Mouse (Mus musculus): ENCODE measurements around the gene Cnn2. TPM values are rescaled to one million over a fixed set of nuclear protein-coding genes. Genes with fewer than 3 reads are reported as not detected.
A peak's percentile ranks its signal among the peaks of the same experiment; 100 is the strongest.

The Cnn2 gene
- polyA plus RNA-seq, 2 experiments: 15.8 to 33.8 TPM

DNA sequence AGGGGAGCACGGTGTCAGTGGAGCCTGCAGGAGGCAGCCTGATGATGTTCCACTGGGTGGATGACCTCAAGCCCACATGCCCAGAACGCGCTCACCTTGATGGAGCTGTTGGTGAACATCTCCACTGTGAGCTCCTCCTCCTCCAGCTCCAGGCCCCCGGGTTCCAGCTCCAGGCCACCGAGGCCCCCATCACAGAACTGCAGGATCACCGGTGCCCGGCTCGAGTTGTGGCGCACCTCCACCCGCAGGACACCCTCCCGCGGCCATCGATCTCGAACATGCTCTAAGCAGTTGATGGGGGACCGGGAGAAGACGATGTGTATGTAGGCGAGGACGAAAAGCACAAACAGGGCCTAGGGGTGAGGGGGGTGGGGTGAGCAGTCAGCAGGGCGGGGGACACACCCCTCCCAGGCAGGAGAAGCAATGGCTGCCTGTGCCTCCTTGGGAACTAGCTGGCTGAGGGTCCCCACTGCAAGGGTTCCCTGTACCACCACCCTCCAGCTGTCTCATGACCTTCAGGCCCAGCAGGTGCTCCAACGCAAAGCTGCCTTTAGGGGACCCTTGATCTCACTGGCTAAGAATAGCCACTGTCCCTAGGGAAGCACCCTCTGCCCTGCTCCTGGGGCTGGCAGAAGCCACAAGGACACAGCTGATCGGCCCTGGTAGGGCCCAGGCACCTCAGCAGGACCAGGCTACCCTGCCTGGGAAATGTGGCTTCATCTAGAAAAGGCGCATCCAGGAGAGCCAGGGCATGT is 8.8 kb upstream of the Cnn2 start:
- no peak for TF ChIP-seq CTCF (IDR thresholded peaks at IDR 0.05; ENCODE audit: low read depth)
- TF ChIP-seq EP300 (IDR thresholded peaks at IDR 0.05; ENCODE audit: low read depth): no peak
- no peak overlapping the region for H3K4me3 ChIP-seq (ENCODE audit: insufficient read depth in 1 of 2, low read depth in 2 of 2, low read length in 2 of 2)
- DNase-seq (ENCODE audit: low read depth in 3 of 3, low spot score in 3 of 3): no peak
- no peak overlapping the region for H3K9ac ChIP-seq (replicated peaks)
- ATAC-seq (ENCODE audit: insufficient read depth): no peak
- H3K9me3 ChIP-seq (ENCODE audit: control insufficient read depth, low read length): peaks cover 13% of the 10 kb centered on the region
- H3K4me1 ChIP-seq (replicated peaks; ENCODE audit: control insufficient read depth in 2 of 2, insufficient read depth in 2 of 2, low read length in 1 of 2): peaks cover 4 to 10% of the 10 kb centered on the region in 2 experiments
- no peak overlapping the region for H3K27ac ChIP-seq
- no peak overlapping the region for H3K4me2 ChIP-seq (ENCODE audit: low read depth)
- 93% methylated on average over 22 of the region's 22 CpGs for WGBS (ENCODE audit: insufficient replicate concordance)
- H3K36me3 ChIP-seq (replicated peaks; ENCODE audit: control insufficient read depth, insufficient read depth, low read depth): peaks cover 37% of the 10 kb centered on the region
- H3K27me3 ChIP-seq (ENCODE audit: control insufficient read depth, insufficient read depth, low read length): no peaks in the 10 kb centered on the region

DNA sequence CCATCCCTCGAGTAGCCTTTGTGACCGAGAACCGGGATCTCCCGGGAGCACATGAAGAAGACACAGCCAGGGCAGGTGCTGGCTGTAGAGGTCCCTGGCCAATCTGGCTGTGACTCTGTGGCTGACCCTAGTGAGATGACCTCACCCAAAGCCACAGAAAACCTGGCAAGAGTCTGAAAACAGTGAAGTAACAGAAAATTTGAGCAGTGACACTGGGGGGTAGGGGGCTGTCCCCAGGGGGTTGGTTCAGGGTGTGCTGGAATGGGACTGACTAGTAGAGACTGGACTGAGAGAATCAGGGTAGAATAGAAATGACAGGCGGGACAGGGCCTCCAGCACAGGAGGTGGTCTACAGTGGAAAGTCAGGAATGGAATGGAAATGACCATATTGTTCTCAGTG is 5.2 kb upstream of the Cnn2 start:
- Histone ChIP-seq H3K4me2 (ENCODE audit: low read depth) (peak overlapping the region; percentile 97), H3K36me3 (replicated peaks; ENCODE audit: control insufficient read depth, insufficient read depth, low read depth) (peaks cover 9% of the 10 kb centered on the region), H3K9ac (replicated peaks) (peak overlapping the region; percentile 96), H3K27ac (peak overlapping the region; percentile 97), H3K9me3 (ENCODE audit: control insufficient read depth, low read length) (no peaks in the 10 kb centered on the region), H3K4me1 (replicated peaks; ENCODE audit: control insufficient read depth in 2 of 2, insufficient read depth in 2 of 2, low read length in 1 of 2) (peaks cover 28 to 36% of the 10 kb centered on the region in 2 experiments), H3K4me3 (ENCODE audit: insufficient read depth in 1 of 2, low read depth in 2 of 2, low read length in 2 of 2) (peak overlapping the region; percentile 92 to 97), H3K27me3 (ENCODE audit: control insufficient read depth, insufficient read depth, low read length) (peaks cover 5% of the 10 kb centered on the region; the same call in 1 of the 2 replicates)
- TF ChIP-seq CTCF (IDR thresholded peaks at IDR 0.05; ENCODE audit: low read depth) (no peak), EP300 (IDR thresholded peaks at IDR 0.05; ENCODE audit: low read depth) (no peak)
- ATAC-seq (ENCODE audit: insufficient read depth): no peak
- no peak for DNase-seq (ENCODE audit: low read depth in 3 of 3, low spot score in 3 of 3)
- 69% methylated on average over 5 of the region's 5 CpGs for WGBS (ENCODE audit: insufficient replicate concordance)

DNA sequence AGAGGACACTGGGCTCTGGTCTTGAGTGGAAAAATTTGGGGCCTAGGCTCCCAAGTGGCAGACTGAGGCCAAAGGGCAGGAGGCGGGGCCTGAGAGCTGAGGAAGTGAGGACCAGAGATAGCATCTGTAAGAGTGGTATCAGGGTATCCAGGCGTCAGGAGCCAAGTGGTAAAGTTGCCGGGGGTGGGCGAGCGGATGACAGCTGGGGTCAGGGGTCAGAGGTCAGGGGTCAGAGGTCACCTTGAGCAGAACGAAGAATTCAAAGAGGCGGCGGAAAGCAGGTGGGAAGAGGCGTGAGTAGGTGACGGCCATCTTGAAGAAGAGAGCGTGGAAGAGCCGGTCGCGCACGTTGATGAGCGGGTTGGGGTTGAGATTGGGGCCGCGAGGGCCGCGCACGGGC is 4.7 kb upstream of the Cnn2 start:
- Histone ChIP-seq H3K4me1 (replicated peaks; ENCODE audit: control insufficient read depth in 2 of 2, insufficient read depth in 2 of 2, low read length in 1 of 2) (peaks cover 31 to 36% of the 10 kb centered on the region in 2 experiments), H3K4me3 (ENCODE audit: insufficient read depth in 1 of 2, low read depth in 2 of 2, low read length in 2 of 2) (peak overlapping the region; percentile 92 to 97), H3K36me3 (replicated peaks; ENCODE audit: control insufficient read depth, insufficient read depth, low read depth) (peaks cover 6% of the 10 kb centered on the region), H3K27me3 (ENCODE audit: control insufficient read depth, insufficient read depth, low read length) (peaks cover 10% of the 10 kb centered on the region), H3K4me2 (ENCODE audit: low read depth) (peak overlapping the region; percentile 97), H3K27ac (peak overlapping the region; percentile 97), H3K9ac (replicated peaks) (peak overlapping the region; percentile 96), H3K9me3 (ENCODE audit: control insufficient read depth, low read length) (no peaks in the 10 kb centered on the region)
- DNase-seq (ENCODE audit: low read depth in 3 of 3, low spot score in 3 of 3): peak; percentile 62 to 67 (median 67)
- TF ChIP-seq CTCF (IDR thresholded peaks at IDR 0.05; ENCODE audit: low read depth) (no peak), EP300 (IDR thresholded peaks at IDR 0.05; ENCODE audit: low read depth) (no peak)
- ATAC-seq (ENCODE audit: insufficient read depth): no peak
- under 1% methylated on average over 18 of the region's 21 CpGs for WGBS (ENCODE audit: insufficient replicate concordance)

DNA sequence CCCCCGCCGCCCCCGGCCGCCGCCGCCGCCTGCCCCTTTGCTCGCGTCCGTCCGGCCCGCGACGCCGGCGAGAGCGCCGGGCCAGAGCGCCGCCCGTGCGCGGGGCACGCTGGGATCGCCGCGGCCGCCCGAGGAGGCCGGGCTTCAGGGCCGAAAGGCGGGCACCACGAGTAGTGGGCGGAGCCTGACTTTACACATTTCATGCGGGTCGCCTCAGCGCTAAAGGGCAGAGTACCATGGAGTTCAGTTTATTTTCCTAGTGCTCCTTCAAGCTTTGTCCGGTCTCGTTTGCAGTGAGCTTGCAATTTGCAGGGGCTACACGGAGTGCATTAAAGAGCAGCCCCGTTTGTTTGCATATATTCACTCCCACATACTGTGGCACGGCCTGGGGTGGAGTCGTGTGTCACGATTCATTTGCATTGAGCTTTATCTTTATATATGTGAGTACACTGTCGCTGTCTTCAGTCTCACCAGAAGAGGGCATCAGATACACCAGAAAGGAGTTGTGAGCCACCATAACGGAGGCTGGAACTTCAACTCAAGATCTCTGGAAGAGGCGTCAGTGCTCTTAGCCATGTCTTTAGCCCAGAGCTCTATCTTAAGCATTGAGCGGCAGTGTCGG is 4.1 kb upstream of the Cnn2 start, which contains the start of gene Tmem259:
TSS of gene Tmem259 (minus strand) at position 136 of the 622 bp plus-strand sequence.
- peak within 1 kb of the TSS; percentile 96 for H3K9ac ChIP-seq (replicated peaks)
- no peaks in the 10 kb centered on the region; the same call in 1 of the 2 replicates for H3K36me3 ChIP-seq (replicated peaks; ENCODE audit: control insufficient read depth, insufficient read depth, low read depth)
- peak within 1 kb of the TSS; percentile 97 for H3K4me2 ChIP-seq (ENCODE audit: low read depth)
- under 1% methylated on average over 49 of the region's 49 CpGs for WGBS (ENCODE audit: insufficient replicate concordance)
- peaks cover 16% of the 10 kb centered on the region for H3K27me3 ChIP-seq (ENCODE audit: control insufficient read depth, insufficient read depth, low read length)
- no peaks in the 10 kb centered on the region for H3K9me3 ChIP-seq (ENCODE audit: control insufficient read depth, low read length)
- H3K4me1 ChIP-seq (replicated peaks; ENCODE audit: control insufficient read depth in 2 of 2, insufficient read depth in 2 of 2, low read length in 1 of 2): peaks cover 31 to 40% of the 10 kb centered on the region in 2 experiments
- peak; percentile 79 for TF ChIP-seq CTCF (IDR thresholded peaks at IDR 0.05; ENCODE audit: low read depth)
- no peak for TF ChIP-seq EP300 (IDR thresholded peaks at IDR 0.05; ENCODE audit: low read depth)
- peak within 1 kb of the TSS; percentile 97 for H3K27ac ChIP-seq
- peak; percentile 72 for ATAC-seq (ENCODE audit: insufficient read depth)
- peak; percentile 81 to 88 (median 83) for DNase-seq (ENCODE audit: low read depth in 3 of 3, low spot score in 3 of 3)
- peak within 1 kb of the TSS; percentile 92 to 97 for H3K4me3 ChIP-seq (ENCODE audit: insufficient read depth in 1 of 2, low read depth in 2 of 2, low read length in 2 of 2)

DNA sequence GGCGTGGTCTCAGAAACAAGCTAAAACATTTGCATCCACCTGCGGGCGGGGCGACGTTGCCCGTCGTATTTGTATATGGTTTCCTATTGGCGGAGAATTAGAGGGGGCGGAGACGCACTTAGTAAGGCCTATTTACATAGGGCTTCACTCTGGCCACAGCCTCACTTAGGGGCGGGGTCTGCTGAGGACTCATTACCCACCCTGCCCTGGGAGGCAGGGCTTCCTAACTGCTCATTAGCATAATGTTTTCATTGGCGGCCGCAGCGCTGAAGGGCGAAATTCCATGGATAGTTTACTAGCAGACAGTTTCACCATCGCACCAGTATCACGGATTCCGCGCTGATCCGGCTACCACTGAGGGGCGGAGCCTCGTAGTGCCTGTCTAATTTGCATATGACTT is 3.5 kb upstream of the Cnn2 start:
- no peak; the same call in 1 of the 2 replicates for TF ChIP-seq CTCF (IDR thresholded peaks at IDR 0.05; ENCODE audit: low read depth)
- TF ChIP-seq EP300 (IDR thresholded peaks at IDR 0.05; ENCODE audit: low read depth): no peak
- DNase-seq (ENCODE audit: low read depth in 3 of 3, low spot score in 3 of 3): peak; percentile 98 to 99 (median 99)
- Histone ChIP-seq H3K9me3 (ENCODE audit: control insufficient read depth, low read length) (no peaks in the 10 kb centered on the region), H3K4me3 (ENCODE audit: insufficient read depth in 1 of 2, low read depth in 2 of 2, low read length in 2 of 2) (peak overlapping the region; percentile 92 to 97), H3K27ac (peak overlapping the region; percentile 97), H3K4me2 (ENCODE audit: low read depth) (peak overlapping the region; percentile 97), H3K4me1 (replicated peaks; ENCODE audit: control insufficient read depth in 2 of 2, insufficient read depth in 2 of 2, low read length in 1 of 2) (peaks cover 31 to 42% of the 10 kb centered on the region in 2 experiments), H3K27me3 (ENCODE audit: control insufficient read depth, insufficient read depth, low read length) (peaks cover 21% of the 10 kb centered on the region), H3K9ac (replicated peaks) (peak overlapping the region; percentile 96), H3K36me3 (replicated peaks; ENCODE audit: control insufficient read depth, insufficient read depth, low read depth) (no peaks in the 10 kb centered on the region)
- WGBS (ENCODE audit: insufficient replicate concordance): under 1% methylated on average over 22 of the region's 22 CpGs
- ATAC-seq (ENCODE audit: insufficient read depth): peak; percentile 84
